Mouse (Mus musculus) T-helper 2 cell (primary cell): ENCODE results near the gene Kcnn1.

ENCODE experiments used
- in situ Hi-C: fragments of 300-600 bp; cut with MboI, MseI; formaldehyde crosslinking; loops from one replicate; pipeline ENCODE4 v1.15.1; 2025; ENCODE audit warnings: high pct_unique_total_duplicates

Gene Kcnn1

GRCm38 (mm10) chr8:70894385-70894720 lies 31.3 kb upstream of the Kcnn1 start:
- in situ Hi-C loops = loop anchor here (10.0 to 25.0 kb wide), 2 partner anchors 570 to 768 kb away; partner anchors contain the start of genes Abhd8, Dda1, Mrpl34 and Unc13a

GRCm38 (mm10) chr8:70893656-70894384 lies 30.8 kb upstream of the Kcnn1 start:
- in situ Hi-C loops = loop anchor here (10.0 to 25.0 kb wide), 2 partner anchors 571 to 768 kb away; partner anchors contain the start of genes Abhd8, Dda1, Mrpl34 and Unc13a

GRCm38 (mm10) chr8:70892896-70893655 lies 30.0 kb upstream of the Kcnn1 start:
- in situ Hi-C loops = loop anchor here (10.0 to 25.0 kb wide), 2 partner anchors 572 to 769 kb away; partner anchors contain the start of genes Abhd8, Dda1, Mrpl34 and Unc13a

GRCm38 (mm10) chr8:70892022-70892895 lies 29.2 kb upstream of the Kcnn1 start, which contains the start of gene Slc5a5:
Gene Slc5a5, minus strand, starts transcription at chr8:70892757.
- in situ Hi-C loops = loop anchor here (10.0 to 25.0 kb wide), 2 partner anchors 573 to 770 kb away; partner anchors contain the start of genes Abhd8, Dda1, Mrpl34 and Unc13a

GRCm38 (mm10) chr8:70891356-70891755 lies 28.3 kb upstream of the Kcnn1 start:
- in situ Hi-C loops = loop anchor here (10.0 to 25.0 kb wide), 2 partner anchors 573 to 771 kb away; partner anchors contain the start of genes Abhd8, Dda1, Mrpl34 and Unc13a

GRCm38 (mm10) chr8:70890656-70891055 lies 27.6 kb upstream of the Kcnn1 start:
- in situ Hi-C loops = loop anchor here (10.0 to 25.0 kb wide), 2 partner anchors 574 to 772 kb away; partner anchors contain the start of genes Abhd8, Dda1, Mrpl34 and Unc13a

- in situ Hi-C loops = loop anchor here (25.0 kb wide), 1 partner anchor 775 kb away; the partner anchor contains the start of gene Unc13a
Observed at GRCm38 (mm10) chr8:70887669-70888068, 24.6 kb upstream of the Kcnn1 start.

- in situ Hi-C loops = loop anchor here (25.0 kb wide), 1 partner anchor 777 kb away; the partner anchor contains the start of gene Unc13a
Observed at GRCm38 (mm10) chr8:70885612-70886011, 22.6 kb upstream of the Kcnn1 start.

- in situ Hi-C loops = loop anchor here (25.0 kb wide), 1 partner anchor 778 kb away; the partner anchor contains the start of gene Unc13a
Observed at GRCm38 (mm10) chr8:70884683-70885082, 21.6 kb upstream of the Kcnn1 start.

GRCm38 (mm10) chr8:70884186-70884585 lies 21.1 kb upstream of the Kcnn1 start:
- in situ Hi-C loops = loop anchor here (25.0 kb wide), 1 partner anchor 778 kb away; the partner anchor contains the start of gene Unc13a

- in situ Hi-C loops = loop anchor here (25.0 kb wide), 1 partner anchor 782 kb away; the partner anchor contains the start of gene Unc13a
Observed at GRCm38 (mm10) chr8:70880546-70880945, 17.5 kb upstream of the Kcnn1 start.

- in situ Hi-C loops = loop anchor here (25.0 kb wide), 1 partner anchor 782 kb away; the partner anchor contains the start of gene Unc13a
Observed at GRCm38 (mm10) chr8:70880126-70880525, 17.1 kb upstream of the Kcnn1 start.

GRCm38 (mm10) chr8:70879500-70879899 lies 16.4 kb upstream of the Kcnn1 start:
- in situ Hi-C loops = loop anchor here (25.0 kb wide), 1 partner anchor 783 kb away; the partner anchor contains the start of gene Unc13a

GRCm38 (mm10) chr8:70878178-70878577 lies 15.1 kb upstream of the Kcnn1 start:
- in situ Hi-C loops = loop anchor here (25.0 kb wide), 1 partner anchor 784 kb away; the partner anchor contains the start of gene Unc13a

GRCm38 (mm10) chr8:70876382-70876781 lies 13.3 kb upstream of the Kcnn1 start:
- in situ Hi-C loops = loop anchor here (25.0 kb wide), 1 partner anchor 786 kb away; the partner anchor contains the start of gene Unc13a

- in situ Hi-C loops = no loop called here
Observed at GRCm38 (mm10) chr8:70874441-70874840, 11.4 kb upstream of the Kcnn1 start.

GRCm38 (mm10) chr8:70873364-70873985 lies 10.4 kb upstream of the Kcnn1 start, which contains the start of gene Ccdc124:
Gene Ccdc124, minus strand, starts transcription at chr8:70873935.
- in situ Hi-C loops = no loop called here

GRCm38 (mm10) chr8:70872643-70873363 lies 9.7 kb upstream of the Kcnn1 start:
- in situ Hi-C loops = no loop called here

GRCm38 (mm10) chr8:70871195-70871807 lies 8.2 kb upstream of the Kcnn1 start:
- in situ Hi-C loops = no loop called here
